Mouse (Mus musculus) B cell, adult 2 months (primary cell): ENCODE measurements around the gene Gm4737.
A peak's percentile ranks its signal among the peaks of the same experiment; 100 is the strongest.
"Not testable (repeated sequence)": the region's sequence is repeated elsewhere in the genome, so short reads cannot be mapped to it uniquely, and the experiment has no call there.

Experiments used
- DNase-seq, 2 experiments: peaks; one replicate each; pipeline ENCODE4 v3.0.0; 2022

Gene Gm4737

DNA sequence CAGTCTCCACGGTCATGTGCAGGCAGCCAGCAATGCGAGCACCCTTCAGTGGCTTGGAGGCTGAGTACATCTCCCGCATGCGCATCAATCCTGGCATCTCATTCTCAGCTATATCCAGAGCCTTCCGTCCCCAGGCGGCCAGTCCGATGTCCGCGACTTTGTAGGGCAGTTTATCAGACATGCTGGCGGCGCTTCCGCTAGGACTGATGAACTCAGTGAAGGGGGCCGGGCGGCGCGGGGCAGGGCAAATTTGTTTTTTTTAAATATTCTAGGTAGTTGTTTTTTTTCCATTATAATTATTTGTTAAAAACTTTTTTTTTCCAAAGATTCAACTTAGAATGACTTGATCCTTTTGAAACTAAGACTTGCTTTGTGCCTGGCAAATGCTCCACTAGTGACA is at the start of gene Gm4737:
TSS of gene Gm4737 (minus strand) at position 246 of the 400 bp plus-strand sequence.
- DNase-seq = not testable (repeated sequence)

- no peak for DNase-seq
These were observed 40.9 kb upstream of the Gm4737 start for GRCm38 (mm10) chr16:46195792-46196191.

GRCm38 (mm10) chr16:46183096-46183495 is 28.2 kb upstream of the Gm4737 start:
- no peak for DNase-seq

GRCm38 (mm10) chr16:46178121-46178801 is 23.4 kb upstream of the Gm4737 start:
- DNase-seq = no peak

GRCm38 (mm10) chr16:46173039-46173438 is 18.2 kb upstream of the Gm4737 start:
- no peak for DNase-seq

- DNase-seq = no peak
These were observed 12.1 kb upstream of the Gm4737 start for GRCm38 (mm10) chr16:46166971-46167370.

DNA sequence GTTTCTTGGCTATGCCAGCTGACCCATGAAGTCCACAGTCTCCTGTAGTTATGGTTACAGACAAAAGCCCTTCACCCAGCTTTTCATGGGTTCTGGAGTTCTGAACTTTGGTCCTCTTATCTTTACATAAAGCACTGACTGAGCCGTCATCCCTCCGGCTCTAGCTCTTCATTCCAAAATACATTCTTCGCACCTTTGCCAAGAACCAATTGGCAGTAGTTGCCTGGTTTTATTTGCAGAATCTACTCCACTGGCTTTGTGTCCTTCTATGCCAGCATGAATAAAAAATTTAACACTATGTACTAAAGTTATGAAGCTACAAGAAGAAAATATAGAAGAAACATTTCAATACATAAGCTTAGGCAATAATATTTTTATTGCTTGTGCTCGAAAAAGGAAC is 10.4 kb upstream of the Gm4737 start:
- no peak for DNase-seq

DNA sequence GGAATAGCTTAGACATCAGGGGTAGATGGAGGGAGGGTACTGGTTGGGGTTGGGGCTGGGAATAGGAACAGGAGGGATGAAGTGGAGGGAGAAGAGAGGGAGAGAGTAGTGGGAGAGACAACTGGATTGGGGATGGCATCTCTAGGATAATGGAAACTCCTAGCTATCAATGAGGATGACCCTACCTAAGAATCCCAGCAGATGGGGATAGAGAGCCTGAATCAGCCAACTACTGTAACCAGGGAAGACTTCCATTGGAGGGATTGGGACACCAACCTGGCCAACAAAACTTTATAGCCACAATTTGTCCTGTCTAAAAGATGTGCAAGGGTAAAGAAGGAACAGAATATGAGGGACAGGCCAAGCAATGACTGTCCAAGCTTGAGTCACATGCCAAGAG is 3.7 kb downstream of the Gm4737 start:
- DNase-seq = no peak

- no peak for DNase-seq
These were observed 6.1 kb downstream of the Gm4737 start for GRCm38 (mm10) chr16:46148661-46149341.

- DNase-seq = no peak
These were observed 7.9 kb downstream of the Gm4737 start for GRCm38 (mm10) chr16:46146962-46147361.

DNA sequence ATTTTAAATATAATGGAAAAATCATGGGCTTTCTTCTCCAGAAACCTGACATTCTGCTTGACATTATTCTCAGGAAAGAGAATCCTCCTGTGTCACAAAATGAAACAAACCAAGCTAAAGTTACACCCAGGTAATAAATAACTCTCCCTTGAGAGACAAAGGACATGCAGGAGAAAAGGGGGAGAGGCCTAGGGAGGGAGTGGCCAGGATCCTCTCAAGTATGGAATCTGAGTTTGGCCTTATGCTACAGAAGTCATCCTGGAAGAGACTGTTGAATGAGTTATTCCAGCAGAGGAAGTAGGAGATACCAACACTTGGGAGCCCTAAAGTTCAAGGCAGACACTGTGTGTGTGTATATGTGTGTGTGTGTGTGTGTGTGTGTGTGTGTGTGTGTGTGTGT is 32.6 kb downstream of the Gm4737 start:
- DNase-seq = no peak

- DNase-seq = peak; percentile 6 to 7
These were observed 33.5 kb downstream of the Gm4737 start for GRCm38 (mm10) chr16:46121420-46121819.

GRCm38 (mm10) chr16:46120607-46121006 is 34.3 kb downstream of the Gm4737 start:
- no peak for DNase-seq

GRCm38 (mm10) chr16:46120020-46120419 is 34.9 kb downstream of the Gm4737 start, which contains the start of gene Cd96:
TSS of gene Cd96 (minus strand) at chr16:46120251.
- DNase-seq = peak; percentile 11 to 26

GRCm38 (mm10) chr16:46117645-46118044 is 37.2 kb downstream of the Gm4737 start:
- no peak for DNase-seq

DNA sequence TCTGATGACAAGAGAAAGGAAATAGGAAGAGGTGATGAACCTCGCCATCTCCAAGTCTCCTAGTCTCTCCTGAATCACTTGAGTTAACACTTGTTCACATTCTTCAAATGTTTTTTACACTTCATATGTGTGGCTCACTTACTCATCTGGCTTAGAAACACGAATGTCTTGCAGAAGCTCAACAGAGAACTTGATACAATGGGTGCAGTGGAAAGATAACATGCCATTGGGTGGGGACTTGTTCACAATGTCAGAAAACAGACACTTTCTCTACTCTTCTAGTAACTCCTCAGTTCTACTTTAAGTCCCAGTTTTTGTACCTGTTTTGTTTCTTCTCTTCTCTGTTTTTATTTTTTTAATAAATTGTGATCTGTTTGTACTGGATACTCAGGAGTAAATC is 40.1 kb downstream of the Gm4737 start:
- DNase-seq = no peak

GRCm38 (mm10) chr16:46109536-46109935 is 45.3 kb downstream of the Gm4737 start:
- no peak for DNase-seq

DNA sequence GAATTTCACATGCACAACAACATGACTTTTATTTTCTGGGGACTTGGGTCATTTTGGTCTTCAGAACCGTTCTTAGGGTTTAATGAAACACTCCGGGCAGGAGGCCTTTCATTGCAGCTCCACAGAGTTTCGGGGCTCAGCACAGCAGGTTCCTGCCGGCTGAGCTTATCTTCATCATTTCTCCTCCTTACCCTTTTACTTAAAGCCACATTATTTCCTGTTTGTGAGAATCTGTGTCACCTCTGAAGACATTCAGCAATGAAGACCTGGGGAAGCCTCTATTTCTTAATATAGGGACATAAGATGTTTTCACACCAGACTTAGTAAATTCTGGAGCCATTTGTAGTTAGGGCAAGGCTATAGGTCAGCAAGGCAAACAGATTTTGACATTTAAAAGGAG is 47.4 kb downstream of the Gm4737 start:
- no peak for DNase-seq

DNA sequence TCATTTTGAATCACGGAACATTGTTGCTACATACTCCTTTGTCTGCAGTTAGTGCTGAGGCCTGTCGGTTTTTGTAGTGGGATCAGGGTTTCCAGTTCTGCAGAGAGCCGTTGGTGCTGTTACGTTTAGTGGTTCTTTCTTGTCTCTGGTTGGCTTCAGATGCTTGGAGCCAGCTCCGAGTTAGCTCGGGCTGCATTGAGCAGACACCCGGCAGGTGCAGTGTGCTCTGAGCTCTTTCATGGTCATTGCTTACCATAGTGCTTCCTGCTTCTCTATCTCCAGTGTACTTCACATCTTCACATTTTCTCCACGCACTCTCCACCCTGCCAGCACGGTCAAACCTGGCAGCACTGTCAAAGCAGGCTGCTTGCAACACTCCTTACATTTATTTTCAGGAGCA is 50.4 kb downstream of the Gm4737 start:
- no peak for DNase-seq
